Mouse (Mus musculus): ENCODE measurements around the gene Tfap2e. TPM values are rescaled to one million over a fixed set of nuclear protein-coding genes. Genes with fewer than 3 reads are reported as not detected.
A peak's percentile ranks its signal among the peaks of the same experiment; 100 is the strongest.

Gene Tfap2e
- total RNA-seq (2017) = not detected in 2 replicates

DNA sequence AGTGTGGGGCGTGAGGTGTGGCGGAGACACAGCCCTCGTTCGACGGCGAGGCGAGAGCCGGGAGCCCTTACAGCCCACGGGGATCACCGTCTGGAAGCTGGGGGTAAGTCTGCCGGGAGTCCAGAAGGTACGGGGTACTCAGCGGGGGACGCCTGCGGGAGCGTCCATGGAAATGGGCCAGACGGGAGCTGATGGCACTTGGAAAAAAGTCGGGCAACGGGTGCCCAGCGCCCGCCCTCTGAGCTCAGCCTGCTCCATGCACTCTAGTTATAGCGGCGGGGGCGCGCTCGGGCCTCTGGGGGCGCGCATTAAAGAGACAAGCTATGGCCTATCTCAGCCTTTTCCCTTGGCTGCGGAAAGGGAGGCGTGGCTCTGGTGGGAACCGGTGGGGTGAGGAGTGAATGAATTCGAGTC lies at the start of gene Tfap2e:
Gene Tfap2e (minus strand): TSS at position 240 of the 414 bp plus-strand sequence.
- no peak for ATAC-seq (ENCODE audit: extremely low read depth, insufficient number of reproducible peaks, low FRiP score, poor library complexity, severe bottlenecking)

DNA sequence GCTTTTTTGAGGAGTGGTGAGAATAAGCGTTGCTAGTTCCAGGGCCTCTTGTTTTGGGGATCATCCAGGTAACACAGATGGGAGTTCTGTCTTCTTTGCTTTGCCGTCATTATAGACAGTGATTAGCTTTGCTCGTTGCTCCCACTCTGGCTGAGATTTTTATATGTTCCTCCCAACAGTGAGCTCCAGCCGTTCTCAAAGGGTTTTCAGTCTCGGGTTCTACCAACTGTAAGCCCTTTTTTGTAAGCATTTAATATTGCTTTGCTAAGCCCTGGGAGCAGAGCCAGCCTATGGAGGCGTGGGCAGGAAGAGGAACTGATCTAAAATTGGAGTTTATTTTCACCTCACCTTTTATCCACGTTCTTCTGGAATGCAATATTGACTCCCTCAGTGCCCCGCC lies 47.0 kb upstream of the Tfap2e start:
- ATAC-seq (ENCODE audit: extremely low read depth, insufficient number of reproducible peaks, low FRiP score, poor library complexity, severe bottlenecking) = no peak

DNA sequence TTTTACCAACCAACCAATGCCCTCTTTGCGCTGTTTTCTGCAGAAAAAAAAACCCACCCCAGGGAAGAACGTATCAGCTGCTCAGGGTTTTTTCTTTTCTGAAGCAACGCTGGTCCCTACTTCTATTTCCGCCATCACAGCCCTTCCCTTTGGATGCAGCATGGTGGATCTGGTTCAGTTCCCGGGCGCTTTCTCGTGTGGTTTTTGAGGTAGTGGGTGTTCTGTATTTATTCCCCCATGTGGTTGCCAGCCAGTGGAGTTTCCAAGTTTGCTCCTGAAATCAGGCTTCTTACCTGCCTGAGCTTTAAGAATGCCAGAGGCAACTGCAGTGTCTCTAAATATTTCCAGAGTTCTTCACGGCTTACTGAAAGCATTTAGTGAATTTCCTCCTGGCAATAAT lies 46.5 kb upstream of the Tfap2e start:
- ATAC-seq (ENCODE audit: extremely low read depth, insufficient number of reproducible peaks, low FRiP score, poor library complexity, severe bottlenecking) = no peak

DNA sequence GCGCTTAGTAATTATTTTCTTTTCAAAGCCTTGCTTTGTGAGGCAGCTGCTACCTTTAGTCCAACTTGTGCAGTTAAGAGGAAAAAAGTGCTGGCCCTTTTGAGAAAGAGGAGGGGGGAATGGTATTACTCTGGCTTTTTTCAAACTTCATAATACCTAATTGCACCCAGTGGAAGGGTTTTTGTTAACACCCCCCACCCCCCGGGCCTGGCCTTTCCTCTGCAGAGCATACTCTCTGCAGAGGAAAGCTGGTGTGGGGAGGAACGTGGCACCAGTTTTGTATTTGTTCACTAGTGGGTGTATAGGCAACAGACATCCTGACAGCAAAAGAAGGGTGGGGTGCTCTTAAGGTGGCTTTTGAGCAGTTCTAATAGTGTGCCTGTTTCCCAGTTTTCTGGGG lies 45.8 kb upstream of the Tfap2e start:
- ATAC-seq (ENCODE audit: extremely low read depth, insufficient number of reproducible peaks, low FRiP score, poor library complexity, severe bottlenecking) = no peak

DNA sequence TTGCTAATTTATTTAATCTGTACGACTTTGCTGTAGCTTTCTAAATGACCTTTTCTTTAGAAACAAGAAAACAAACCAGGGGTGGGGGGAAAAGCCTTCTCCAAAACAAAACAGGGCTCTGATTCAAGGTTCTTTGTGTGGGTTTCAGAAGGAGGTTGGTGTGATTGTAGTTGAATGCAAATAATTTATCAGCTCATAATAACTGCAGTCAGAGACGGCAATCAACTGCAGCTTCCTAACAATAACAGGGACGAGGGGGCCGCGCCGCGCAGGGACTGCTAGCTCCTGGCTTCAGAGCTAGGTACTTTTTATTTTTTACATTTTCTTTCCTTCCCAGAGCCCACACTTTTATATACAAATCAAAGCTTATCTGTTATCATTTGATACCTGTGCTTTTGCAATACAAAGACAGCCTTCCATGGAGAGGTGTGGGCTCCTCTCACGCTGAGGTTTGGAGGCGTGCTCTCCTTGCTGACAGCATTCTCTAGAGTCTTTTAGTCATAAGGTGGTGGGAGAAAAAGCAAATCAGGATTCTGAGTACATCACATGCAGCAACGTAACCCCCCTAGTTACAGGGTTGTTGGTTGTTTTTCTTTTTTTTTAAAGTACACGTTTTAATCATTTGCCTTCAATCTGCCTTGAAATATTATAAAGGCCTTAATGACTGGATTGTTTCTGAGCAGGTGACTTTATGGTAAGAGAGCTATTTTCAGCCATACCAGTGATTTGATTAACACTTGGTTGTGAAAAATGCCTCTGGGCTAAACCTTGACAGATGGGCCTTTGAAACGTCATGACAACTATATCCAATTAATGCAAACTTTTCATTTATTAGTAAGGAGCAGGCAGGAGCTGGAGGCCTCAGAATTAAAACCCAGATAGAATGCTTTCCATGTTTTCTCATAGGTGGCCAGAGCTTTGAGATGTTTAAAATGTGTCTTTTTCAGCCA lies 44.1 kb upstream of the Tfap2e start:
- ATAC-seq (ENCODE audit: extremely low read depth, insufficient number of reproducible peaks, low FRiP score, poor library complexity, severe bottlenecking) = no peak

DNA sequence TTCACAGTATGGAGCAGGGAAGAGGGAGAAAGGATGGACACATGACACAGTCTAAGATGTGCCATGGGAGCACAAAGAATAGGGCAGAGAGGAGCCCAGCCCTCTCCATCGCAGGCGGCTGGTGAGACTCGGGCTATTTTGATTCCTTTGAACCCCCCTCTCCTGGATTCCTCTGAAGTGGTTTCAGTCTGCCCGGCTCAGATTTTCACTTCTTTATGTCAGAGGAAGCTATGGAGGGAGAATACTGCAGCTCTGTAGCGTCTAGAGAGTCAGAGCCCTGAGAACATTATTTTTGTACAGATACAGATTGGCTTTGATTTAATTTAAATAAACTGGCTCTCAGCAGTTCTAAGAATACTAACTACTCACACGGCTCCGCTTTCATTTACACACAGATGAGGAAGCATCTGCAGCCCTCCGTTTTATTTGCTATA lies 43.1 kb upstream of the Tfap2e start:
- no peak for ATAC-seq (ENCODE audit: extremely low read depth, insufficient number of reproducible peaks, low FRiP score, poor library complexity, severe bottlenecking)

DNA sequence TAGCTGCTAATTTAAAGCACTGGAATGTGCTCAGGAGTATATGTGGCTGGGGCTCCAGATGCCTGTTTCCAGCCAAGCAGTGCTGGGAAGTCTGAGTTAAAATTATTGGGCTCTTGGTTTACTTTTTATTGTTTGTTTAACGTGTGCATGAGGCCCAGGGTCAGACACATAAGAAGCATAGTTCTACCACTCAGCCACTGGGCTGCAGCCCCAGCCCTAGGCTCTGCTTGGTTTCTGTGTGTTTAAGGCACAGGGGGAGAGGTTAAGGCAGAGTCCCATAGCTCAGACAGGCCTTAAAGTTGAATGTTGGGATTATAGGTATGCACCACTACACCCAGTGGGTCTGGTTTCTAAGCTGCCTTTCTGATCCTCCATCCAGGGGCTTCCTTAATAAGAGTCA lies 39.1 kb upstream of the Tfap2e start:
- no peak for ATAC-seq (ENCODE audit: extremely low read depth, insufficient number of reproducible peaks, low FRiP score, poor library complexity, severe bottlenecking)

DNA sequence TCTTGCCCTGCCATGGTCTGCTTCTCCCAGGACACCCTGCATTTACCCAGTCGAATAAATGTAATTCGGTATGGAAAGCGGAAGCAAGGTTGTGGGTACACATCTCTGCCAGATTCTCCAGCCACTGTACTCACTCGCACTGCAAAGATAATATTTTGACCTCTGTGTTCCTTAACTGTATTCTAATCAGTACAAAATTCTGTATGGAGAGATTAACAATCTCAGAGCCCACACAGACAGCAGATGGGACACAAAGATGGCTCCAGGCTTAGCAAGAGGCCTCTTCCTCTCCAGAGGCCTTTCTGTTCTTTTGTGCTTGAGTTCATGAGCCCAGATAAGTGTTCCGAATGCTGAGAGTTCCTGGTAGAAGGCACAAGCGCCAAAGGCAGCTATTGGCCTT lies 37.8 kb upstream of the Tfap2e start:
- no peak for ATAC-seq (ENCODE audit: extremely low read depth, insufficient number of reproducible peaks, low FRiP score, poor library complexity, severe bottlenecking)

DNA sequence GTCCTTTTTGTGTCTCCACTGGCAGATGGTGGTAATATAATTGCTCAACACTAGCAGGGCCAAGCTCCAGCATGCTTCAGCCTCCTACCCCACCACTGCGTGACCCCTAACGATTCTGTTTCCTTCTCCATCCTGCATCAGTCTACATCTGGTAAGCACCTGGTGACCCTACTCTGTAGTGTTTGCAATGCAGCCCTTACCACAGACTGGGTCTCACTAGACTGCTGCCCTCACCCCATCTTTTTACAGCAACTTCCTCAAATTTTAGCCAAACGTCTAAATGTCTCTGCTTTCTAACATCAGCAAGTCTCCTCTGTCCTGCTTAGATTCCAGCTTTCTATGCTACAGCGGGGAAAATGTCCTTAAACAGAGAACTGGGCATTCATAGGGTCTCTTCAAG lies 34.8 kb upstream of the Tfap2e start:
- no peak for ATAC-seq (ENCODE audit: extremely low read depth, insufficient number of reproducible peaks, low FRiP score, poor library complexity, severe bottlenecking)

DNA sequence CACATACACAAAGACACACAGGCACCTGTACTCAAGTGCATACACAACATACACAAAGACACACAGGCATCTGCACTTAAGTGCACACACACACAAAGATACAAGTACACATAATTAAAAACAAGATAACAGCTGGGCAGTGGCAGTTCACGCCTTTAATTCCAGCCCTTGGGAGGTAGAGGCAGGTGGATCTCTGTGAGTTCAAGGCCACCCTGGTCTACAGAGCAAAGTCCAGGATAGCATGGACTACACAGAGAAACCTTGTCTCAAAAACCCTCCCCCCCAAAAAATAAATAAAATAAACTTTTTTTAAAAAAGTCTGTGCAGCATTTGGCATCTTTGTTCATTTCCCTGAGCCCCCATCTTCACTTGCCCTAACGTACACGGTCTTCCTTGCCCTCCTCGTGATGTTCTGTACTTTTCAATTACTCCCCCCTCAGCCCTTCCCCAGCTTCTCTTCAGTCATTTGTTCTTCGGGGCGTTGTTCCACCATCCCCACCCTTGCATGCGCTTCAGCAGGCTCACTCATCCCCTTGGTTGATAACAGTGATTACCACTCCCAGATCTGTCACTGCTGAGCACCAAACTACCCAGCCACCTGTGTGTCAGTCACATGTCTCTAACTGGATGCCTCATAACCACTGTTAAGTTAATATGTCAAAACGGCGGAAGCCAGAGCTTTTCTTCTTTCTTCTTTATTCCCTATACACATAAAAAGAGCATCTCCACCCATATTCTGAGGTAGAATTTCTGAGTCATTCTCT lies 33.9 kb upstream of the Tfap2e start:
- ATAC-seq (ENCODE audit: extremely low read depth, insufficient number of reproducible peaks, low FRiP score, poor library complexity, severe bottlenecking) = no peak

DNA sequence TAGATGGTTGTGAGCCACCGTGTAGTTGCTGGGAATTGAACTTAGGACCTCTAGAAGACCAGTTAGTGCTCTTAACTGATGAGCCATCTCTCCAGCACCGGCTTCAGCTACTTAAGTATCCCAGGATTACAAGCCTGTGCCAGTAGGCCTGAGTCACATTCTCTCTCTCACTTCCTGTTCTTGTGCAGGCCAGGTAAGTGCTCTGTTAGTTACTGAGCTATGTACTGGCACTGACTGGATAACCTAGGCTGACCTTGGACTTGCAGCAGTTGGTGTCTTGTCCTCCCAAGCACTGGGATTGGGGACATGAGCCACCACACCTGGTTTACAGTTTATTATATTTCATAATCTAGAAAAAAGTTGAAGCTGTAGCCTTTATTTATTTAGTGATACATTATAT lies 27.4 kb upstream of the Tfap2e start:
- no peak for ATAC-seq (ENCODE audit: extremely low read depth, insufficient number of reproducible peaks, low FRiP score, poor library complexity, severe bottlenecking)

DNA sequence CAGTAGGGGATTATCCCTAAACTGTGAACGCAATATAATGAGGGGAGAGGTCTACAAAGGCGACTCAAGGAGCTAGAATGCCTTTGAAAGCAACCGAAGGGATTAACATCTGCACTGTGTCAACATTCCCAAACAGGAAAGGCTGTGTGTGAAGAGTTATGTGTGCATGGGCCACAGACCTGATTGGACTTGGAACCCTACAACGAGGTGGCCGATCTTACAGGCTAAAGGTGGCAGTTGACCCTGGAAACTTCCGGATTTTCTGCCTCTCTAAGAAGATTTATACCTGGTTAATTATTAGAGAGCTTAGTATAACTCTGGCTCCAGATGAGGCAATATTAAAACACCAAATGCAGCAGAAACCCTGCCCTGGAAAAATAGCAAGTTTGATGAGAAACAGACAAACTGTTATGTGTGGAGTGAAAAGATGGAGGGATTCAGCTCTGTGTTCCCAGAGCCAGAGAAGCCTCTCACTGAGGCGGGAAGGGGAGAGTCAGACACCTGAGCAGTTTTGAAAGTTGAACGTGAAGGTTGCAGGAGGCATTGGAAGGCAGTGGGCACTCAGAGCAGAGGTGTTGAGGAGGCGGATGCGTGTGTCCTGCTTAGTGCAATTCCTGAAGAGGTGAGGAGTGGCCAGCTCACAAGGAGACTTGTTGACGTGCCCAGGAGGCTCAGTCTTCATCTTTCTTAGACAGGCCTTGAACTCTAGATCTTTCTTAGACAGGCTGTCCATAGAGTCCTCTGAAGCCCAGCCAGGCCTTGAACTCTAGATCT lies 26.7 kb upstream of the Tfap2e start:
- ATAC-seq (ENCODE audit: extremely low read depth, insufficient number of reproducible peaks, low FRiP score, poor library complexity, severe bottlenecking) = no peak

DNA sequence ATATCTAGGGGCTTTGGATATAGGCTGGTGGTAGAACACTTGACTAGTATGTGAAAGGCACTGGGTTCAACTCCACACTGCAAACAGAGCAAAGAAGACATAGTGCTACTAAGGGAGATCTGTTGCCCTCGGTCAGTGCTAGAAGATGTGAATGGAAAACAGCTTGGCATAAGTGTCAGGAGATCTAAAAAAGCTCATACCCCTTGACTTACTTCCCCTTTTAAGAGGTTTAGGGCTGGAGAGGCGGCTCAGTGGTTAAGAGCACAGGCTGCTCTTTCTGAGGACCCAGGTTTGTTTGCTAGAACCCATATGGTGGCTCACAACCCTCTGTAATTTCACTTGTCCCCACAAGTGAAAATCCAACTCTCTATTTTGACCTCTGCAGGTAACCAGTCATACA lies 23.4 kb upstream of the Tfap2e start:
- ATAC-seq (ENCODE audit: extremely low read depth, insufficient number of reproducible peaks, low FRiP score, poor library complexity, severe bottlenecking) = no peak

DNA sequence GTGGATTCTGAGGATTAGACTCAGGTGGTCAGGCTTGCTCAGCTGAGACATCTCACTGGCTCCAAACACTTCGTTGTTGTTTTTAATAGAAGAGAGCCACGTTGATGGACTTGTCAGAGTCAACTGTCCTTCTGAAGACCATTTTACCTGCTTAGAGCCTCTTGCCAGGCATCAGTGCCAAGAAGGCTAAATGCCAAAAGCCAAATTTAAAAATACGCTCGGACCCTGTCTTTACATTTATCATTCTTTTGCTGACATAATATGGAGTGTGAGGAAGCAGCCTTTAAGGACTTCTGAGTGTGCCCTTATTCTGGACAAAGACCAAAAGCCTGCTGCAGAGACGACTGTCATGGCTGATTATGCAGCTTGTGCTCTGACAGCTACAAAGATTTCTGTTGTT lies 22.3 kb upstream of the Tfap2e start:
- no peak for ATAC-seq (ENCODE audit: extremely low read depth, insufficient number of reproducible peaks, low FRiP score, poor library complexity, severe bottlenecking)

DNA sequence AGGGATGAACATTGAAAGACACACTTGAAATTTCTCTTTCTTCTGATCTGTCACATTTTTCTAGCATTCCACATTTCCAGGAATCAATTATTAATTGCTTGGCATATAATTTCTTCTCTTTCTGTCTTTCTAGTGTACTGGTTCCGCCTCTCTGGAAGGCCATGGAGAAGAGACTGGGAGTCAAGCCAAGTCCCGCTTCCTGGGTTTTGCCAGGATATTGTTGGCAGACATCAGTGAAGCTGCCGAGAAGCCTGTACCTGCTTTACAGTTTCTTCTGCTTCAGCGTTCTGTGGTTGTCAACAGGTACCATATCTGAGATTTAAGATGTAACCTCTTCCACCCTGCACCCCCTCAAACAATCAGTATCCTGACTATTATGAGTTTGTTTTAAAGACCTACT lies 20.7 kb upstream of the Tfap2e start:
- no peak for ATAC-seq (ENCODE audit: extremely low read depth, insufficient number of reproducible peaks, low FRiP score, poor library complexity, severe bottlenecking)

DNA sequence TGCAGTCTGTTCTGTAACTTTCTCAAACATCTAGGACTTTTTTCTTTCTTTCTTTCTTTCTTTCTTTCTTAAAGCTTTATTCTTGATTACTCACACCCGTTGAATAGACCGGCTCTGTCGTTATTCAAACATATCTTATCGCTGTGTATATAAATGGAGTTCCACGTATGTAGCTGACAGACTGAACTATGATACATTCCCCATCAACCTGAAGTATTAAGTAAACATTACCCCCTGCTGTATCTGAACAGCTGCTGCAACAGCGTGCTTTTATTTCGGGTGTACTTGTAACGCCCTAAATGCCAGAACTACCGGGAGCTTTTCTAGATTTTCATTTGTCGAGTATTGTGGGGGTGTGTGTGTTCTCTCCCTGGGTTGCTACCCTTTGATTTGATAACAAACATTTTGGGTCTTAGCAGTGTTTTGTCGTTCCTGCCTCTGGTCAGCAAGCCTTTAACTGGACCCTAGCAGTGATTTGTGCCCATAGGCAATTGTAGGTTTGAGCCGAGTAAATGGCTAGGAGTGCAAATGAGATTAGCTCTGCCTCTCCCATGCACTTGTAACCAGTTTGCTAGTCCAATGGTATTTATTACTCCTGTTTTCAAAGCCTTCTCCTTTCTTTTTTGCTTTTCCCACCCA lies 18.8 kb upstream of the Tfap2e start:
- no peak for ATAC-seq (ENCODE audit: extremely low read depth, insufficient number of reproducible peaks, low FRiP score, poor library complexity, severe bottlenecking)

DNA sequence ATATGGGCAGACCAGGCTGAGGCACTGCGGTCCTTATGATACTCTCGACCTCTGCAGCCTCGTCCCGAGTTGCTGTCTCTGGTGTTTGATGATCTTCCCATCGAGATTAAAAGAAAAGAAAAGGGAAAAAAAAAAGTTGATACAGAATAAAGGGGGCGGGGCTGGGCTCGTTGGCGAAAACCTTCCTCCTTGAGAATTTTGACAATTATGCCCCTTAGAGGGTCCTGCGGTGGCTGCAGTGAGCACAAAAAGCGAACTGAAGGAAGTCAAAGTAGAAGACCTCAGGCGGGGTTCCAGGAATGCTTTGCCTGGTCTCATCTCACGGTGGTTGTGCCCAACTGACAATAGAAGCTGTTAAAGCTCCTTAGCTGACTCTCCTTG lies 18.2 kb upstream of the Tfap2e start:
- ATAC-seq (ENCODE audit: extremely low read depth, insufficient number of reproducible peaks, low FRiP score, poor library complexity, severe bottlenecking) = no peak

DNA sequence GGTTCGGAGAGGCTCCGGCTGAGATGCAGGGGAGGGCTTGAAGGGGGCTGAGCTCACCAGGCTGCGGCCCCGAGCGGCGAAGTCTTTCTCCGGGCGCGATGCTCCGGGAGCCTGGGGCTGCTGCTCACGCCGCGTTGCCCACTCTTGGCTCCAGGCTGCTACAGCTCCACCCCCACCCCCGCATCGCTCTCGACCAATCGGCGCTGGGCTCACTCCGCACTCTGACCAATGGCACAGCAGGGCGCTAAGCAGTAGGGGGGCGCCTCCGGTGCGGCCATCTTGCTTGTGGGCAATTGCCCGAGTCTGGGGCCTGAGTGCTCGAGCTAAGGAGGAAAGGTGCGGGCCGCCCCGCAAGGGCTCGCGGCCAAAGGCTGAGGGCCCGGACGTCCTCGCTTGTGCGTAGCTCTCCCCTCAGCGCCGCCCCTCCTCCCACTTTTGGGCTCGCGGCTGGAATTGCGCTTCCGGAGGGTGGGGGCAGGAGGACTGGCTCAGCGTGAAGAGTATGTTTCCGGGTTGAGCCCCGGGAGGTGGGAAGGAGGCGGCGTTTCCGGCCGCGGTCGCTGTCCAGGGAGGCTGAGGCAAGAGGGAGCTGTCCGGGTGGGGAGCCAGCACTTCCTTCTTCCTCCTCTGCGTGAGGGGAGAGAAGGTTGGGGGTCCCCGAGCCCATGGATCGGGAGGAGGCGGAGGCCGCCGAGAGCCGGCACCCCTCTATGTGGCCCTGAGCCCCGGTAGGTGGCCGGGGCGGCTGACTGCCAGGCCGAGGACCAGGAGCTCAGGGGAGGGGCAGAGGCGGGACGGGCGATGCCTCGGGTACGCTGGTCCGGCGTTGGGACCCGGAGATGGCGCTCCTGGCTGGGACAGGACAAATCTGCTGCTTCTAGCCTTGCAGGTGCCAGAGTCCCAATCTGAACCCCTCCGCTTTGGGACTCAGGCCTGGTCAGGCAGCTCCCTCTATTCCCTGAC lies 17.5 kb upstream of the Tfap2e start, which contains the start of the genes Ncdn and AU040320:
Gene Ncdn (minus strand): TSS at position 171 of the 963 bp plus-strand sequence.
Gene AU040320 (plus strand): TSS at position 277 of the 963 bp plus-strand sequence.
- peak; percentile 90 for ATAC-seq (ENCODE audit: extremely low read depth, insufficient number of reproducible peaks, low FRiP score, poor library complexity, severe bottlenecking)
